Mouse (Mus musculus): ENCODE measurements around the gene Car10. TPM values are rescaled to one million over a fixed set of nuclear protein-coding genes. Genes with fewer than 3 reads are reported as not detected.
A peak's percentile ranks its signal among the peaks of the same experiment; 100 is the strongest.

Gene Car10
- 51.5 TPM in 2 replicates for polyA plus RNA-seq (2014; fragmentation: Nextera tagmentation; extraction: Ambion mirVana)

GRCm38 (mm10) chr11:93097941-93098828 is at the start of gene Car10:
Gene Car10 (plus strand): TSS chr11:93098028.
- DNase-seq (ENCODE audit: low spot score) (no peak), ATAC-seq (ENCODE audit: low FRiP score) (peak; percentile 61)
- Histone ChIP-seq H3K36me3 (replicated peaks; ENCODE audit: control insufficient read depth, insufficient read depth) (no peaks in the 10 kb centered on the region), H3K9ac (peak within 1 kb of the TSS; percentile 77), H3K4me2 (replicated peaks) (peak within 1 kb of the TSS; percentile 90), H3K4me1 (replicated peaks; ENCODE audit: control insufficient read depth, insufficient read depth, low read length) (no peaks in the 10 kb centered on the region; the same call in 1 of the 2 replicates), H3K4me3 (replicated peaks; ENCODE audit: low read length) (peak within 1 kb of the TSS; percentile 62), H3K9me3 (ENCODE audit: control insufficient read depth, low read length) (no peaks in the 10 kb centered on the region), H3K27me3 (ENCODE audit: control insufficient read depth, insufficient read depth, low read length) (peaks cover 26% of the 10 kb centered on the region), H3K27ac (peak within 1 kb of the TSS; percentile 86)
- WGBS, result under 1% methylated on average over 47 of the region's 48 CpGs

- H3K27ac ChIP-seq, result no peak overlapping the region
- no peak overlapping the region for H3K4me2 ChIP-seq (replicated peaks)
- 79% methylated on average over 6 of the region's 6 CpGs for WGBS
- no peak for DNase-seq (ENCODE audit: low spot score)
- no peaks in the 10 kb centered on the region for H3K36me3 ChIP-seq (replicated peaks; ENCODE audit: control insufficient read depth, insufficient read depth)
- H3K27me3 ChIP-seq (ENCODE audit: control insufficient read depth, insufficient read depth, low read length), result no peaks in the 10 kb centered on the region
- no peak overlapping the region for H3K9ac ChIP-seq
- ATAC-seq (ENCODE audit: low FRiP score), result no peak
- no peaks in the 10 kb centered on the region for H3K9me3 ChIP-seq (ENCODE audit: control insufficient read depth, low read length)
- H3K4me3 ChIP-seq (replicated peaks; ENCODE audit: low read length), result no peak overlapping the region
- H3K4me1 ChIP-seq (replicated peaks; ENCODE audit: control insufficient read depth, insufficient read depth, low read length), result no peaks in the 10 kb centered on the region
Observed at GRCm38 (mm10) chr11:93065021-93065420, 32.8 kb upstream of the Car10 start.

- Histone ChIP-seq H3K4me3 (replicated peaks; ENCODE audit: low read length) (no peak overlapping the region), H3K27me3 (ENCODE audit: control insufficient read depth, insufficient read depth, low read length) (no peaks in the 10 kb centered on the region), H3K4me2 (replicated peaks) (no peak overlapping the region), H3K4me1 (replicated peaks; ENCODE audit: control insufficient read depth, insufficient read depth, low read length) (no peaks in the 10 kb centered on the region), H3K27ac (no peak overlapping the region), H3K9ac (no peak overlapping the region), H3K9me3 (ENCODE audit: control insufficient read depth, low read length) (no peaks in the 10 kb centered on the region), H3K36me3 (replicated peaks; ENCODE audit: control insufficient read depth, insufficient read depth) (no peaks in the 10 kb centered on the region)
- WGBS, result 70% methylated on average over 3 of the region's 3 CpGs
- ATAC-seq (ENCODE audit: low FRiP score) (no peak), DNase-seq (ENCODE audit: low spot score) (no peak)
Observed at GRCm38 (mm10) chr11:93065656-93066181, 32.1 kb upstream of the Car10 start.

GRCm38 (mm10) chr11:93095588-93095987 is 2.2 kb upstream of the Car10 start:
- H3K36me3 ChIP-seq (replicated peaks; ENCODE audit: control insufficient read depth, insufficient read depth), result no peaks in the 10 kb centered on the region
- WGBS, result 27% methylated on average over 2 of the region's 2 CpGs
- no peaks in the 10 kb centered on the region; the same call in 1 of the 2 replicates for H3K4me1 ChIP-seq (replicated peaks; ENCODE audit: control insufficient read depth, insufficient read depth, low read length)
- ATAC-seq (ENCODE audit: low FRiP score) (no peak), DNase-seq (ENCODE audit: low spot score) (no peak)
- no peak overlapping the region for H3K9ac ChIP-seq
- no peak overlapping the region for H3K4me2 ChIP-seq (replicated peaks)
- peaks cover 14% of the 10 kb centered on the region; the same call in 1 of the 2 replicates for H3K27me3 ChIP-seq (ENCODE audit: control insufficient read depth, insufficient read depth, low read length)
- no peak overlapping the region for H3K27ac ChIP-seq
- no peaks in the 10 kb centered on the region for H3K9me3 ChIP-seq (ENCODE audit: control insufficient read depth, low read length)
- H3K4me3 ChIP-seq (replicated peaks; ENCODE audit: low read length), result no peak overlapping the region

GRCm38 (mm10) chr11:93097001-93097400 is 827 bp upstream of the Car10 start:
- no peaks in the 10 kb centered on the region; the same call in 1 of the 2 replicates for H3K4me1 ChIP-seq (replicated peaks; ENCODE audit: control insufficient read depth, insufficient read depth, low read length)
- peak overlapping the region; percentile 62 for H3K4me3 ChIP-seq (replicated peaks; ENCODE audit: low read length)
- peak; percentile 64 for DNase-seq (ENCODE audit: low spot score)
- H3K4me2 ChIP-seq (replicated peaks), result peak overlapping the region; percentile 90
- peak overlapping the region; percentile 86 for H3K27ac ChIP-seq
- no peaks in the 10 kb centered on the region for H3K9me3 ChIP-seq (ENCODE audit: control insufficient read depth, low read length)
- peaks cover 26% of the 10 kb centered on the region for H3K27me3 ChIP-seq (ENCODE audit: control insufficient read depth, insufficient read depth, low read length)
- ATAC-seq (ENCODE audit: low FRiP score), result no peak
- H3K9ac ChIP-seq, result peak overlapping the region; percentile 77
- under 1% methylated on average over 6 of the region's 6 CpGs for WGBS
- no peaks in the 10 kb centered on the region for H3K36me3 ChIP-seq (replicated peaks; ENCODE audit: control insufficient read depth, insufficient read depth)

GRCm38 (mm10) chr11:93097431-93097851 is 387 bp upstream of the Car10 start:
- H3K9ac ChIP-seq, result peak overlapping the region; percentile 77
- ATAC-seq (ENCODE audit: low FRiP score), result no peak
- H3K4me2 ChIP-seq (replicated peaks), result peak overlapping the region; percentile 90
- peak overlapping the region; percentile 62 for H3K4me3 ChIP-seq (replicated peaks; ENCODE audit: low read length)
- peak overlapping the region; percentile 86 for H3K27ac ChIP-seq
- peak; percentile 55 for DNase-seq (ENCODE audit: low spot score)
- H3K4me1 ChIP-seq (replicated peaks; ENCODE audit: control insufficient read depth, insufficient read depth, low read length), result no peaks in the 10 kb centered on the region; the same call in 1 of the 2 replicates
- WGBS, result 2% methylated on average over 14 of the region's 14 CpGs
- peaks cover 26% of the 10 kb centered on the region for H3K27me3 ChIP-seq (ENCODE audit: control insufficient read depth, insufficient read depth, low read length)
- H3K9me3 ChIP-seq (ENCODE audit: control insufficient read depth, low read length), result no peaks in the 10 kb centered on the region
- H3K36me3 ChIP-seq (replicated peaks; ENCODE audit: control insufficient read depth, insufficient read depth), result no peaks in the 10 kb centered on the region

GRCm38 (mm10) chr11:93098933-93099381 is 1.1 kb downstream of the Car10 start:
- Histone ChIP-seq H3K27ac (peak overlapping the region; percentile 86), H3K4me2 (replicated peaks) (peak overlapping the region; percentile 90), H3K27me3 (ENCODE audit: control insufficient read depth, insufficient read depth, low read length) (peaks cover 26% of the 10 kb centered on the region), H3K36me3 (replicated peaks; ENCODE audit: control insufficient read depth, insufficient read depth) (no peaks in the 10 kb centered on the region), H3K9me3 (ENCODE audit: control insufficient read depth, low read length) (no peaks in the 10 kb centered on the region), H3K9ac (peak overlapping the region; percentile 77), H3K4me3 (replicated peaks; ENCODE audit: low read length) (peak overlapping the region; percentile 62), H3K4me1 (replicated peaks; ENCODE audit: control insufficient read depth, insufficient read depth, low read length) (no peaks in the 10 kb centered on the region; the same call in 1 of the 2 replicates)
- ATAC-seq (ENCODE audit: low FRiP score) (peak; percentile 54), DNase-seq (ENCODE audit: low spot score) (peak; percentile 82)
- WGBS, result 0% methylated on average over 37 of the region's 37 CpGs

- Histone ChIP-seq H3K27ac (peak overlapping the region; percentile 86), H3K27me3 (ENCODE audit: control insufficient read depth, insufficient read depth, low read length) (peaks cover 26% of the 10 kb centered on the region), H3K9me3 (ENCODE audit: control insufficient read depth, low read length) (no peaks in the 10 kb centered on the region), H3K4me2 (replicated peaks) (peak overlapping the region; percentile 90), H3K4me1 (replicated peaks; ENCODE audit: control insufficient read depth, insufficient read depth, low read length) (no peaks in the 10 kb centered on the region; the same call in 1 of the 2 replicates), H3K9ac (peak overlapping the region; percentile 77), H3K36me3 (replicated peaks; ENCODE audit: control insufficient read depth, insufficient read depth) (no peaks in the 10 kb centered on the region), H3K4me3 (replicated peaks; ENCODE audit: low read length) (peak overlapping the region; percentile 62)
- ATAC-seq (ENCODE audit: low FRiP score), result peak; percentile 28; the same call in 1 of the 2 replicates
- 1% methylated on average over 53 of the region's 53 CpGs for WGBS
- DNase-seq (ENCODE audit: low spot score), result no peak
Observed at GRCm38 (mm10) chr11:93099431-93100370, 1.9 kb downstream of the Car10 start.

All from hindbrain, embryonic 14.5 days (tissue).